Mouse (Mus musculus) T-helper 2 cell (primary cell): ENCODE data around the gene Crct1.

Experiments
- in situ Hi-C: fragments of 300-600 bp; cut with MboI, MseI; formaldehyde crosslinking; loops from one replicate; pipeline ENCODE4 v1.15.1; 2025; ENCODE audit warnings: high pct_unique_total_duplicates

Crct1 gene

DNA sequence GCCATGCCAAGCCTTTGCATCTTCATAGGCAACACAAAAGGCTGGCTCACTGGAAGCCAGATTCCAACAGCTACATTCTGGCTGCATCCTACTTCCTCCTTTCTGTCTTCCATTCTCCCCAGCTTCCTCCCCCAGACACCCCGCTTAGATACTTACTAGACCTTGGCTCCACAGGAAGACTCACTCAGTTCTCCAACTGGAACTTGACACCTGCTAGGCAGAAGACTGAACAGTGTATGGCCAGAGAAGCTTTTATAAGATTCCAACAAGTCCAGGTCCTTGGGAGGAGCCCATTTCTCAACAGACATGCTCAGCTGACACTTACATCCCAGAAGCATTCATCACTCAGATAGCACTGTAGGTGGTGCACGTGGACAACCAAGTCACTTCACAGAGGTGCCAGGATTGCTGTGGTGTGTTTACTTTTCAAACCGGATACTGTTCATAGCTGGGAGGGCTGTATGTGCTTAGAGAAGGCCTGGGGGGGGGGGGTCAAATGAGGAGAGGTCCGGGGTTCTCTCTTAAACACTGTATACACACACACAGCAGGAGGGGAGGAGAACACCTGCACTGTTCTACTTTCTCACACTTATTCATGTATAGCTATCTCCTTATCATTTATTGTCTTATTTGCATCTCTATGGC is at the start of gene Crct1:
Gene Crct1 (minus strand): TSS at position 228 of the 645 bp plus-strand sequence.
- in situ Hi-C loops: no loop called here

DNA sequence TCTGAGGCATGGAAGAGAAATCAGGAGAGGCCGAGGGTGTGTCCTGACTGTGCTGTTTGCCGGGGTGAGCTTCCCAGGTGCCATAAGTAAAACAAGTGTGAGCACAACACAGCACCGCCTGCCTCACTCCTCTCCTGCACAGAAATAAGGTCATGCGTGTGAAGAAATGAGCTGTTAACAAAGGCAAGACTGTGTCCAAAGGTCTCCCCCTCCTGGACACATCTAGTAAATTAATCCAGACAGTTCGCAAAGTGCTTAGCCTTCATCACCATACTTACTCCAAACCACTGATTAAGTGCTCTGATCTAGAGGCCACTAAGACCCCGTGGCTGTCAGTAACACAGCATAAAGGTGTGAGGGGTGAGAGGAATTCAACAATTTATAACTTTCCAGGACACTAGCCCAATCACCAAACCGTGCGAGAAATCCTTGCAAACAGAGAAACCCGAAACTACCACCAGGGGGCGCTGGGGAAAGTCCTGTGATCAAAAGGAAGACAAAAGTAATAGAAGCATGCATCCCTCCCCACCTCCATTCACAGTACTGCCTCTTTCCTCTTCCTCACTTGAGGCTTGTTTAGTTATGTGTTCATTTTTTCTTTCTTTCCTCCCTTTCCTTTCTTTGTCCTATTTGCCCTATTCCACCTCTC is 37.5 kb upstream of the Crct1 start:
- in situ Hi-C loops: no loop called here

DNA sequence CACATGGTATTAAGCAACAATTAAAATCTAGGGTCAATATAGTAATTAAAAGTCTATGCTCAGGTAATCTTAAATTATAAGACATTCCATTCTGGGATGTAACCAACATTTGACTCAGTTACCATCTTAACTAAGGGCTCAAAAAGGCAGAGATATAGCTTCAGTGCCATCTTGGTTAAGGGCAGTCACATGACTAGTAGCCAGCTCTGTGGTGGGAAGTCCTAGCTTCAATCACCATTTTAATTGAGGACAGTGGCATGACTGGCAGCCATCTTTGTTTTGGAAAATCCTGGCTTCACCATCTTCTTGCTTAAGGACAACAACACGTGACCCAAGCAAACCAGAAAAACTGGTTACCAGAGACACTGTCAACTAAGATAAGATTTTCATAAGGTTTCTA is 34.7 kb upstream of the Crct1 start:
- in situ Hi-C loops: no loop called here

DNA sequence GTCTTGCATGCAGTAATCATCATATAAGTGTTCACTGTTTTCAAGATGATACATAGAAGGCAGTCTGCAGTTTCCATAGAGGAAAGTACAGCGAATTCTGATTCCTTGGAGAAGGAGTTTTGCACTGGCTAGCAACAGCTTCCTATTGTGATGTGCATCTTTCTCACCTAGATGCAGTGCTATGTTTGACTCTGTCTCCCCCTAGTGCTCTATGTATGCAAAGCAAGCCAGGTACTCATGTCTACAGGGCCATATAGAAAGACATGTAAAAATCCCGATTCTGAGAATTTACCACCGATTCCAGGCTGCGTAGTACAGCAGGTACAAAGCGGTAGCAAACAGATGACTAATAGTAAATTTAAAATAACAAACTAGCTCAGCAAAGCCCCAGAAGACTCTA is 16.0 kb upstream of the Crct1 start:
- in situ Hi-C loops: no loop called here

DNA sequence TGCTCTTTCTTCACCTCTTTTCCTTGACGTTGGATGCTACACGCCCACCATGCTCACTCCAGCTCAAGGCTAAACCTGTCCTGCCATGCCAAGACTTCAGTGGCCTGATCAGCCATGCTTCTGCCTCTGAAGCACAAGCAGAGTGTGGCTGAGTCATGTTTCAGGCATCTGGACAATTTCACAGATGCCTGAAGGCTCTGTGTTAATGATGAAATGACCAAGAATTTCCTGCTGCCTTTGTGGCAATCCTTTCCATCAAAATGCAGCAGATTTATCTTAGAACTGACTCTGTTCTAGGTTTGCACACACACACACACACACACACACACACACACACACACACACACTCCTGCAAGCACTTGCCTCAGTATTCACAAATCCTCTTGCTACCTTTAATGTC is 10.0 kb upstream of the Crct1 start:
- in situ Hi-C loops: no loop called here

DNA sequence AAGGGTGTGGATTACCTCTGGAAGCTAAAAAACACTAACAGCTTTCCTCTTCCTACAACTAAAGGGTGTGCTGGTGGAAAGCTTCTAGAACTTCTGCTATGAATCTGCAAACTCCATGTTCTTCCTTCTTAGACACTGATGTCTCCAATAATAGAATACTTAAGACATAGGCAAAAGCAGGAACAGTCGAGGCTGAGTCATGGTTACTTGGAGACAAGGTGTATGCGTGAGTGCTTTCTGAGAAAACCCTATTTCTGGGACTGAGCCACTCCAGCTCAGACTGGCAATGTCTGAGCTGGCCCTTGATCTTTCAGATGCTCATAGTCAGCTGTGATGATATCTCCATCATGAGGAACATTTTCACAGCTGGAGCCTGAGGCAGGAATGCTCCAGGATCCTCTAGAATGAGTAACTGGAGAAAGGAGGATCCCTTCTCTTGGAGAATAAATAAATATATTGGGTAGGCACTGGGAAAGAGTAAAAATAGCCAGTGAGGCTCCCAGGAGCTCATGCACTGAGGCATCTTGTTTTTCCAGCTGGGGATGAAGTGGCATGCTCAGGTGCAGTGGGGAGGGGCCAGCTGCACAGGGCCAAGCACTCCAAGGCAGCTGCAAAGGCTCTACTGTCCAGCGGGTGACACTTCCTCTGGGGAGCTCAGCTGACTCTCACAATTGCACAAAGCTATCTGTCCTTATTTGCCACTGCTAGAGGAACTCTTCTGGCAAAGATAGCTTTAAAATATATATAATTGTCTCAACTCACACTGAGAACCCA is 8.1 kb upstream of the Crct1 start:
- in situ Hi-C loops: no loop called here

DNA sequence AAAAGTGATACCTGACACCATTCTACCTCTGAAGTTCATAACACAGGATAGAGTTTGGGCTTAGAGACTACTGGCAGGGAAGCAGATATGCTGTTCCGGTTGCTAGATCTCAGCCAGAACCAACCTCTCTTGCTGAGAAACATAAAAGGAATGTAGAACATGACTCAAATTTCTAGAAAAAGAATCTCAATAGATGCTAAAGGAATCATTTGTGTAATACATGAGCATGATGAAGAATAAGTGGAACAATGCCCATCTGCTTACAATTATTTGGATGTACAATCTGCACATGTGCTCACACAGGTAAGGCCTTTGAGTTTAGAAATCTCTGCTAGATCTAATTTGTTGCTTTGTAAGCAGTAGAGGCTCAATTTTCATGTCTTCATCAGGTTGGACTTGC is 5.7 kb upstream of the Crct1 start:
- in situ Hi-C loops: no loop called here

DNA sequence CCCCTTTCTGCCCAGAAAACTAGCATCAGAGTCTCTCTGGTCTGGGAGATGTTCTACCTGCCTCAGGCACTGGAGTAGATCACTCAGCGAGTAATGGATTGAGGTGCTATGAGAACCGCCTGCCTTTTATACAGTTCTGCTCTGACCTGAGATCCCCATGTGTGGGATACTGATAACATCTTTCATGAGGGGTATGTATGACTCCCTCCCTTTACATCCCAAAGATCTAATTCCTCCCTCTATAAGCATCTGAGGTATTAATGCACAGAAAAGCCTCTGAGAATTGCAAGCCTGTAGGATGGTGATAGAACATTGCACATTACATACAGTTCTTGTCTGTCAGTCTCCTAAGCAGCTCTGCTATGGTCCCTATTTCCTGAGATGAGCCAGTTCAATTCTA is 3.5 kb upstream of the Crct1 start, which contains the start of gene Lce1m:
Gene Lce1m (minus strand): TSS at position 101 of the 400 bp plus-strand sequence.
- in situ Hi-C loops: no loop called here

DNA sequence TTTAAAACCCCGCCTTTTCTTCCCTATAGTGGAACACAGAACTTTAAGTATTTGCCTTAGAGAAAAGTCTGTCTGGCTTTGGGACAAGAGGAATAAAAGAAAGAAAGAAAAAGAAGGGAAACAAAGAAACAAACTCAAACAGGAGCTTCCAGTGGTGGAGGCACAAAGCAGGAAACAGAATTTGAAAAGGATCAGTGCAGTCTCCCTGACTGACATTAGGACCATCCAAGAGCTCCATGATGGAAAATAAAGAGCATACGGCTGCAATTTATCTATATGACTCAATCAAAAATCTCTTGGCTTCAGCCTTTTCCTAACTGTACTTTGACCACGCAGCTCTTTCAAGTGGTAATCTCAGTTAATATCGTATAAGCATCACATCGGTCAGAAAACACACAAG is 616 bp downstream of the Crct1 start:
- in situ Hi-C loops: no loop called here

DNA sequence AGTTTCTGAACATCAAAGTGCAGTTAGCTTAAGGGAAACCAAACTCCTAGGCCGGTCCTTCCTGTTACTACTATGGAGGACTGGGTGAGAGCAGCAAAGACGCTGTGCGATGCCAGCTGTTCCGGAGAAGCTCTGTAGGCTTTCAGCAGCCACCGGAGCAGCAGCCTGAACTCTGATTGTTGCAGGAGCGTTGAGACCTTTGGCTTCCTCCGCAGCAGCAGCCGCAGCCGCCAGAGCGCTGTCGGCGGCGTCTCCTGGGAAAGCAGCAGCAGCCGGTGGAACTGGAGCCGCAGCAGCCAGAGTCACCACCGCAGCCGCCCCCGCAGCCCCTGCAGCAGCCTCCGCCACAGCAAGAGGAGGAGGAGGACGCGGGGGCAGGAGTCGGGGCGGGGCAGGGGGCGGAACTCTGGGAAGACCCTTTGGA is 1.1 kb downstream of the Crct1 start:
- in situ Hi-C loops: no loop called here

DNA sequence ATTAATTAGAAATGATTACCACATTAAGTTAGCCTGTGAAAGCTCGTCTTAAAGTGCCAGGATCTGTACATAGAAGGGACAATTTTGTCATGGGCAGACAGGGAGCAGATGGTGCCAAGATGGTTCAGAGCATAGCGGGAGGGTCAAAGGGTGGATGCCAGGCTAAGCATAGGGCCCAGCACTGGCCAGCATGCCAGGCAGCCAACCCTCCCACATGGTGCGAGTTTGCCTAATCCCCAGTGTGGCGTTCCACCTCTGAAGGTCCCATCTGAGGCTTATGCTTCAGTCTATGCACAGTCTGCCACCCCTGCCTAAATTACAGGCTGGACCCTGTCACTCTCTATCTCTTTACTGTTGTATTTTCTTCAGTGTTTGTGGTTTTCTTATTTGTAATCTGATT is 12.6 kb downstream of the Crct1 start:
- in situ Hi-C loops: no loop called here

DNA sequence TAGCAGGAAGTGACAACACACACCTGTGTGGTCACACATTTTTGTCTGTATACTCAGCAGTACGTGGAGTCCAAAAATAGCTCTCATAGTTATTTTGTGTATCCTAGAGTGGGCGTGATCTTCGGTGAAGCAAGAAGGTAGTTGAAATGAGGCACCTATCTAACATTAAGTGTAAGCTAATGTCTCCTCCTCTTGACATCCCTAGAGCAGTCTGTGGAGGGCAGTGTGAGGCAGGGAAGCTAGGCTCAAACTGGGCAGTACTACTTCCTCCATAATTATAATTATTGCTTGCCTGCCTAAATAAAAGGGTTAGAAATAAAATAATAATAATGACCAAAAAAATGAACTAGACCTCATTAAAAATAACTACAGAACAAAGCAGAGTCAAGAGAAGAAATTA is 14.9 kb downstream of the Crct1 start:
- in situ Hi-C loops: no loop called here

DNA sequence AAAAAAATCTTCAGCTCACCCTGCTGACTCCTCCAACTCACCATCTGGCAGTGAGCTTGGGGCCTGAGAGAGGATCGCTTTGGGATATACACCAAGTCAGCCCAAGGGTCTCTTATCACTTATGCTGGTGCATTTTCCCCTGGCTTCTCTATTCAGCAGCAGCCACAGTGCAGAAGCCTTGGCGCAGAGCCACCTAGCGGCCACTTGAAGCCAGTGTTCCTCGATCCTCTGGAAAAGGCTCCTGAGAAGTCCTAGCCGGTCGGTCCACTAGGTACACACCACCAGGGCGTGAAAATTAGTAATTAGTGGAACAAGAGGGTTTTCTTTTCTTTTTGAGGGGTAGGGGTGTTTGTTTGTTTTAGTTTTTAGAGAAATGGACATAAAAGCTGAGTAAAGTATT is 16.8 kb downstream of the Crct1 start:
- in situ Hi-C loops: no loop called here

DNA sequence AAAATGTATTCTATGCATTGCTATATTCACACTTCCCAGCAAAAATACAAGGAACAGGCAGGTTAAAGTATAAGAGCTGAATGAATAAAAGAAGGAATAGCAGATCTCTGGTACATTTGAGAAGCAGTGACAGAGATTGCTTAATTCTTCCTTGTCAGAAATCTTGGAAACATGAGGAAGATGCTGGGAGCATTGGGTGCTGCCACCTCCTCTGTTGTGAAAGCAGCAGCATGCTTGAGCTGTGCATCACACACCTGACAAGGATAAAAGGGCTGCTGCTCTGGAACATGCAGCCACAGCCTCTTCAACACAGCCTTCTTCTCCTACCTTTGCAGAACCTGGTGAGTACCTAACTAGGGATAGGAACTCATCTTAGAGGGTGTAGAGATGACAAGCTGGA is 23.6 kb downstream of the Crct1 start, which contains the start of gene Lce3f:
Gene Lce3f (plus strand): TSS at position 301 of the 400 bp plus-strand sequence.
- in situ Hi-C loops: no loop called here

DNA sequence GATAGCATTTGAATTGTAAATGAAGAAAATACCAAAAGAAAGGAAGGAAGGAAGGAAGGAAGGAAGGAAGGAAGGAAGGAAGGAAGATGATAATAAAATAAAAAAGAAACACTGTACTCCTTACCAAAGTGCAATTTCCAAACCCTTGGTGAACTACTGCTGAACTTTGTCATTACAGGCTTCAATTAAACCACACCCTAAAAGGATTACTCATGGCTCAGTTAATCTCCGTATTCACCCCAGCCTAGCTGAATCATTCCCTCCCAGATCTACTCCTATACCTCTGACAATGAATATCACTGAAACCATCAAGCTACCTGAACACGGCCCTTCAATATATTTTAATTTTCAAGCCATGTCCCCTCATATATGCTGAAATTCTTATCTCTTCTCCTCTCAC is 37.0 kb downstream of the Crct1 start:
- in situ Hi-C loops: no loop called here

DNA sequence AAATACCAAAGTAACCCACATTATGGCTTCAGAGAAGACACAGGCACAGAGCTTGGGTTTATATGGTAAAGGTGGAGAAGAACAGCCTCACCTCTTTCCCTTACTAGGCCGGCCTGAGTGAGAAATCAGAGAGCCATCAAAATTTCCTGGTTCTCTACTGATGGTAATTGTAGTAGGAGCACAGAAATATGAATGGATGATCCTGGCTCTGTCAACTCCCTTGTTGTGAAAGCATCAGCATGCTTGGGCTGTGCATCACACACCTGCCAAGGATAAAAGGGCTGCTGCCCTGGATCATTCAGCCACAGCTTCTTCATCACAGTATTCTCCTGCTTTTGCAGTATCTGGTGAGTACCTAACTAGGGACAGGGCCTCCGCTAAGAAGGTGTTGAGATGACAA is 48.7 kb downstream of the Crct1 start, which contains the start of gene Lce3e:
Gene Lce3e (plus strand): TSS at position 301 of the 400 bp plus-strand sequence.
- in situ Hi-C loops: no loop called here
